Mouse (Mus musculus) lung, postnatal 0 days (tissue): ENCODE results near the gene Gm45799. TPM values are rescaled to one million over a fixed set of nuclear protein-coding genes. Genes with fewer than 3 reads are reported as not detected.

ENCODE experiments used
- ATAC-seq: fragments of 200-750 bp; cut with Nextera tagmentation; 2 replicates; pipeline ENCODE4 v1.8.0; 2017; ENCODE audit warnings: moderate library complexity
- DNase-seq: peaks from one replicate; pipeline ENCODE4 v3.0.0-alpha.2; 2016; ENCODE audit warnings: low spot score
- H3K27ac ChIP-seq: fragments of 300-500 bp; sonication (generic); 2 replicates; pipeline ENCODE4 v1.5.1; 2014; ENCODE audit warnings: antibody characterized with exemption, mild to moderate bottlenecking, low read length, mixed read lengths
- H3K27me3 ChIP-seq: fragments of 300-500 bp; sonication (generic); replicated peaks from 2 replicates; pipeline ENCODE4 v1.6.1; 2014; ENCODE audit warnings: low read length, mixed read lengths; ENCODE audit not compliant: insufficient read depth
- H3K36me3 ChIP-seq: fragments of 300-500 bp; sonication (generic); 2 replicates; pipeline ENCODE4 v1.6.1; 2014; ENCODE audit warnings: low read length, mixed read lengths; ENCODE audit not compliant: insufficient read depth
- H3K4me1 ChIP-seq: fragments of 300-500 bp; sonication (generic); 2 replicates; pipeline ENCODE4 v1.6.1; 2014; ENCODE audit warnings: antibody characterized with exemption, low read depth, low read length, mixed read lengths; ENCODE audit not compliant: insufficient read depth
- H3K4me2 ChIP-seq: fragments of 300-500 bp; sonication (generic); replicated peaks from 2 replicates; pipeline ENCODE4 v1.6.1; 2014; ENCODE audit warnings: low read depth, mild to moderate bottlenecking, low read length, moderate library complexity, mixed read lengths
- H3K4me3 ChIP-seq: fragments of 300-500 bp; sonication (generic); 2 replicates; pipeline ENCODE4 v1.5.1; 2014; ENCODE audit warnings: low read depth, low read length
- H3K9ac ChIP-seq: fragments of 300-500 bp; sonication (generic); replicated peaks from 2 replicates; pipeline ENCODE4 v1.6.1; 2014; ENCODE audit warnings: low read depth, mild to moderate bottlenecking
- H3K9me3 ChIP-seq: fragments of 300-500 bp; sonication (generic); 2 replicates; pipeline ENCODE4 v1.6.1; 2016; ENCODE audit warnings: low read length, mixed read lengths
- CTCF ChIP-seq: IDR thresholded peaks from 2 replicates; pipeline ENCODE4 v1.5.1; 2016; ENCODE audit warnings: antibody characterized with exemption, mild to moderate bottlenecking
- EP300 ChIP-seq: IDR thresholded peaks from 2 replicates; pipeline ENCODE4 v1.6.1; 2016; ENCODE audit warnings: antibody characterized with exemption, mild to moderate bottlenecking, control low read depth
- WGBS: fragments of 180-500 bp; shearing (Covaris S2); extraction: QIAGEN DNeasy Blood & Tissue Kit; methylation state at CpG from one replicate; pipeline ENCODE4 v1.1.7; 2014; 5-methylcytosine and 5-hydroxymethylcytosine counted together
- polyA plus RNA-seq: library from polyadenylated mRNA; unstranded; fragments of >200 nt; fragmentation: Nextera tagmentation; extraction: Ambion mirVana; gene quantifications from 2 replicates; pipeline ENCODE4 v1.2.1, GENCODE M21; 2015

Gene Gm45799
- polyA plus RNA-seq = 41.7 and 53.1 TPM in 2 replicates

GRCm38 (mm10) chr7:105640233-105640893 lies at the start of gene Gm45799, which contains the start of gene Arfip2:
Gm45799 (plus strand) TSS chr7:105640552.
Arfip2 (minus strand) TSS chr7:105640416.
- H3K4me3 ChIP-seq = peak within 1 kb of the TSS; percentile 65
- H3K9me3 ChIP-seq = no peaks in the 10 kb centered on the region
- H3K4me1 ChIP-seq = peaks cover 20% of the 10 kb centered on the region; the same call in 1 of the 2 replicates
- ATAC-seq (peak; percentile 98), DNase-seq (peak; percentile 99)
- peak within 1 kb of the TSS; percentile 86 for H3K4me2 ChIP-seq
- WGBS = 1% methylated on average over 45 of the region's 45 CpGs
- H3K27me3 ChIP-seq = no peaks in the 10 kb centered on the region
- TF ChIP-seq EP300 (no peak), CTCF (no peak)
- peak within 1 kb of the TSS; percentile 91 for H3K27ac ChIP-seq
- H3K9ac ChIP-seq = peak within 1 kb of the TSS; percentile 63
- 0 out of 2 replicates have a peak, but pooled peaks cover 7% of the 10 kb centered on the region for H3K36me3 ChIP-seq

- peak; percentile 82 for DNase-seq
- peak; percentile 85 for ATAC-seq
- Histone ChIP-seq H3K27me3 (no peaks in the 10 kb centered on the region), H3K9ac (no peak overlapping the region), H3K4me1 (no peaks in the 10 kb centered on the region), H3K36me3 (no peaks in the 10 kb centered on the region), H3K4me3 (no peak overlapping the region), H3K4me2 (no peak overlapping the region), H3K27ac (no peak overlapping the region), H3K9me3 (no peaks in the 10 kb centered on the region)
- no peak for TF ChIP-seq EP300
- TF ChIP-seq CTCF = peak; percentile 91
- WGBS = 34% methylated on average over 9 of the region's 9 CpGs
These were observed 37.3 kb upstream of the Gm45799 start for GRCm38 (mm10) chr7:105602860-105603623.

- peaks cover 22% of the 10 kb centered on the region; the same call in 1 of the 2 replicates for H3K36me3 ChIP-seq
- H3K9ac ChIP-seq = no peak overlapping the region
- H3K4me3 ChIP-seq = no peak overlapping the region
- H3K4me1 ChIP-seq = no peaks in the 10 kb centered on the region
- TF ChIP-seq CTCF (no peak), EP300 (no peak)
- 84% methylated on average over 3 of the region's 3 CpGs for WGBS
- no peaks in the 10 kb centered on the region for H3K27me3 ChIP-seq
- no peak overlapping the region for H3K27ac ChIP-seq
- DNase-seq (no peak), ATAC-seq (no peak)
- H3K9me3 ChIP-seq = no peaks in the 10 kb centered on the region
- no peak overlapping the region for H3K4me2 ChIP-seq
These were observed 31.9 kb upstream of the Gm45799 start for GRCm38 (mm10) chr7:105608467-105608866.

GRCm38 (mm10) chr7:105611767-105612166 lies 28.6 kb upstream of the Gm45799 start:
- H3K27me3 ChIP-seq = no peaks in the 10 kb centered on the region
- H3K9me3 ChIP-seq = no peaks in the 10 kb centered on the region
- peak; percentile 34 for ATAC-seq
- DNase-seq = peak; percentile 34
- TF ChIP-seq EP300 (no peak), CTCF (no peak)
- no peak overlapping the region for H3K9ac ChIP-seq
- H3K36me3 ChIP-seq = peaks cover 38% of the 10 kb centered on the region
- H3K4me3 ChIP-seq = no peak overlapping the region
- H3K27ac ChIP-seq = no peak overlapping the region
- H3K4me1 ChIP-seq = no peaks in the 10 kb centered on the region; the same call in 1 of the 2 replicates
- H3K4me2 ChIP-seq = no peak overlapping the region
- WGBS = 44% methylated on average over 1 of the region's 1 CpGs

GRCm38 (mm10) chr7:105614400-105614799 lies 26.0 kb upstream of the Gm45799 start:
- no peak overlapping the region for H3K27ac ChIP-seq
- no peak overlapping the region for H3K4me3 ChIP-seq
- WGBS = 100% methylated on average over 1 of the region's 1 CpGs
- H3K9ac ChIP-seq = no peak overlapping the region
- no peak overlapping the region for H3K4me2 ChIP-seq
- H3K4me1 ChIP-seq = no peaks in the 10 kb centered on the region; the same call in 1 of the 2 replicates
- ATAC-seq (no peak), DNase-seq (no peak)
- H3K9me3 ChIP-seq = no peaks in the 10 kb centered on the region
- H3K27me3 ChIP-seq = no peaks in the 10 kb centered on the region
- TF ChIP-seq EP300 (no peak), CTCF (no peak)
- peaks cover 62% of the 10 kb centered on the region for H3K36me3 ChIP-seq

GRCm38 (mm10) chr7:105615720-105616119 lies 24.6 kb upstream of the Gm45799 start:
- H3K4me1 ChIP-seq = peaks cover 4% of the 10 kb centered on the region; the same call in 1 of the 2 replicates

More at GRCm38 (mm10) chr7:105615720-105616119, 24.6 kb upstream of the Gm45799 start:
- H3K4me3 ChIP-seq = no peak overlapping the region
- 53% methylated on average over 1 of the region's 1 CpGs for WGBS
- peak; percentile 25 for TF ChIP-seq CTCF
- TF ChIP-seq EP300 = no peak; the same call in 1 of the 2 replicates
- no peaks in the 10 kb centered on the region for H3K27me3 ChIP-seq
- ATAC-seq (peak; percentile 52), DNase-seq (peak; percentile 59)
- no peak overlapping the region for H3K9ac ChIP-seq
- peak overlapping the region; percentile 68 for H3K27ac ChIP-seq
- no peaks in the 10 kb centered on the region for H3K9me3 ChIP-seq
- H3K4me2 ChIP-seq = no peak overlapping the region
- H3K36me3 ChIP-seq = peaks cover 60% of the 10 kb centered on the region
